Mouse (Mus musculus) neural tube, embryonic 13.5 days (tissue): ENCODE measurements around the gene Sp8. TPM values are rescaled to one million over a fixed set of nuclear protein-coding genes. Genes with fewer than 3 reads are reported as not detected.

Source experiments
- ATAC-seq: fragments of 200-750 bp; cut with Nextera tagmentation; 2 replicates; pipeline ENCODE4 v1.8.0; 2017; ENCODE audit warnings: low read depth, mild to moderate bottlenecking, moderate TSS enrichment, moderate library complexity
- H3K27ac ChIP-seq: fragments of 300-500 bp; sonication (generic); replicated peaks from 2 replicates; pipeline ENCODE4 v1.5.1; 2015; ENCODE audit warnings: moderate library complexity, mild to moderate bottlenecking, inconsistent platforms
- H3K27me3 ChIP-seq: fragments of 300-500 bp; sonication (generic); 2 replicates; pipeline ENCODE4 v1.6.1; 2015; ENCODE audit warnings: mild to moderate bottlenecking, inconsistent platforms
- H3K36me3 ChIP-seq: fragments of 300-500 bp; sonication (generic); 2 replicates; pipeline ENCODE4 v1.6.1; 2015; ENCODE audit warnings: mild to moderate bottlenecking, inconsistent platforms
- H3K4me1 ChIP-seq: fragments of 300-500 bp; sonication (generic); replicated peaks from 2 replicates; pipeline ENCODE4 v1.6.1; 2015; ENCODE audit warnings: inconsistent platforms
- H3K4me2 ChIP-seq: fragments of 300-500 bp; sonication (generic); 2 replicates; pipeline ENCODE4 v1.6.1; 2015; ENCODE audit warnings: inconsistent platforms, mild to moderate bottlenecking, moderate library complexity
- H3K4me3 ChIP-seq: fragments of 300-500 bp; sonication (generic); 2 replicates; pipeline ENCODE4 v1.5.1; 2015; ENCODE audit warnings: mild to moderate bottlenecking, inconsistent platforms
- H3K9ac ChIP-seq: fragments of 300-500 bp; sonication (generic); 2 replicates; pipeline ENCODE4 v1.6.1; 2015; ENCODE audit warnings: moderate library complexity, mild to moderate bottlenecking, inconsistent platforms
- H3K9me3 ChIP-seq: fragments of 300-500 bp; sonication (generic); 2 replicates; pipeline ENCODE4 v1.6.1; 2016; ENCODE audit warnings: inconsistent platforms
- WGBS: fragments of 180-500 bp; shearing (Covaris S2); methylation state at CpG from one replicate; pipeline ENCODE4 v1.1.7; 2015; 5-methylcytosine and 5-hydroxymethylcytosine counted together
- polyA plus RNA-seq: library from polyadenylated mRNA; unstranded; fragments of >200 nt; fragmentation: Nextera tagmentation; extraction: Ambion mirVana; gene quantifications from 2 replicates; pipeline ENCODE4 v1.2.1, GENCODE M21; 2015

Gene Sp8
- polyA plus RNA-seq, 1 experiment from 2014 or later, result 4.0 TPM

GRCm38 (mm10) chr12:118841971-118842550, 4.1 kb upstream of the Sp8 start:
- Histone ChIP-seq H3K9me3 (no peaks in the 10 kb centered on the region), H3K36me3 (no peaks in the 10 kb centered on the region), H3K4me3 (no peak overlapping the region), H3K4me1 (peaks cover 17% of the 10 kb centered on the region), H3K4me2 (no peak overlapping the region), H3K27ac (no peak overlapping the region), H3K27me3 (peaks cover 99% of the 10 kb centered on the region), H3K9ac (no peak overlapping the region)
- no peak for ATAC-seq
- 9% methylated on average over 6 of the region's 6 CpGs for whole genome bisulfite sequencing

- Histone ChIP-seq H3K9me3 (no peaks in the 10 kb centered on the region), H3K27me3 (peaks cover 99% of the 10 kb centered on the region), H3K9ac (peak overlapping the region; percentile 44; the same call in 1 of the 2 replicates), H3K4me1 (peaks cover 15% of the 10 kb centered on the region), H3K4me2 (peak overlapping the region; percentile 47), H3K27ac (0 out of 2 replicates have a peak overlapping the region, but pooled peaks have one; percentile 1), H3K36me3 (no peaks in the 10 kb centered on the region), H3K4me3 (peak overlapping the region; percentile 10)
- no peak for ATAC-seq
- under 1% methylated on average over 33 of the region's 33 CpGs for WGBS
Observed at GRCm38 (mm10) chr12:118842671-118843411, 3.3 kb upstream of the Sp8 start.

- Histone ChIP-seq H3K9ac (no peak overlapping the region), H3K36me3 (no peaks in the 10 kb centered on the region), H3K27ac (no peak overlapping the region), H3K9me3 (no peaks in the 10 kb centered on the region), H3K4me3 (no peak overlapping the region), H3K4me2 (no peak overlapping the region), H3K4me1 (peaks cover 27% of the 10 kb centered on the region), H3K27me3 (peaks cover 99% of the 10 kb centered on the region)
- no peak for ATAC-seq
Observed at GRCm38 (mm10) chr12:118844111-118844510, 2.0 kb upstream of the Sp8 start.

DNA sequence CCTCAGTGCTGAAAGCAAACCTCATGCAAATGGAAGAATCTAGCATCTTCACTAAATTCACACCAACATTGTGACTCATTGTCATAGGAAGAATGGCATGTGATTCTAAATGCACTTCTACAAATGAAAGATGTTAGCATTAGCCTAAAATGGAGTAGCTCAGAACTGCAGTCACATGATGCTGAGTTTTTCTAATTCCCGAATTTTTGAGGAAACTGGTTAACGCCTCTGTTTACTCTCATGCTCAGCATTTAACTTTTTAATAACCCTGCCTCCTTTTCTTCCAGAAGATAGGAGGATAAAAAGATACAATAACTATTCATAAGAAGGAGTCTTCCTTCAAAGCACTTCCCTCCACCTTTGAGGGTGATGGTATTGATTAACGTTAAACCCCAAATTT, 1.3 kb upstream of the Sp8 start:
- Histone ChIP-seq H3K9me3 (no peaks in the 10 kb centered on the region), H3K9ac (no peak overlapping the region), H3K27ac (no peak overlapping the region), H3K4me2 (no peak overlapping the region), H3K4me3 (no peak overlapping the region), H3K27me3 (peaks cover 99% of the 10 kb centered on the region), H3K4me1 (peaks cover 31% of the 10 kb centered on the region), H3K36me3 (no peaks in the 10 kb centered on the region)
- no peak for ATAC-seq
- 12% methylated on average over 3 of the region's 3 CpGs for WGBS

DNA sequence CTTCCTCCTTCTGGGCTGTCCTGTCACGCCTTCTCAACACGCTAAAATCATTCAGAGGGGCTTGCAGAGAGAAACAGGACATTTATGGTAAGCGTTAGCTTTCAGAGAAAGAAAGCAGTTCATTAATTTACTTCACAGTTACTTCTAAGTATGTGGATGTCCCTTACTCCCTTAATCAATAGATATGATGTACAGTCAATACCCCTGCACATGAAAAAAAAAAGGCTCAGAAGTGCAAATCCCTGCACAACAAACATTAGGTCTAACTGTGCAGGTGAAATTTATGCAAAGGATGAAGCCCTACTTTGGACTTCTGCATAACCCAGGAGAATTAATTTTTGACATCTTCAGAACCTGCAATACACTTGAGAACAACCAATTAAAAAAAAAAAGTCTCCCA, 778 bp upstream of the Sp8 start:
- no peak overlapping the region for H3K4me2 ChIP-seq

GRCm38 (mm10) chr12:118846649-118847321, 656 bp downstream of the Sp8 start:
- peaks cover 31% of the 10 kb centered on the region for H3K4me1 ChIP-seq
- peaks cover 92% of the 10 kb centered on the region for H3K27me3 ChIP-seq
- WGBS, result under 1% methylated on average over 59 of the region's 59 CpGs

More for the DNA sequence above, 778 bp upstream of the Sp8 start:
- Histone ChIP-seq H3K36me3 (no peaks in the 10 kb centered on the region), H3K27ac (no peak overlapping the region), H3K9me3 (no peaks in the 10 kb centered on the region), H3K9ac (no peak overlapping the region), H3K4me1 (peaks cover 31% of the 10 kb centered on the region), H3K27me3 (peaks cover 99% of the 10 kb centered on the region), H3K4me3 (no peak overlapping the region)
- WGBS, result 7% methylated on average over 3 of the region's 3 CpGs
- no peak for ATAC-seq

GRCm38 (mm10) chr12:118847381-118847780, 1.3 kb downstream of the Sp8 start:
- Histone ChIP-seq H3K4me2 (peak overlapping the region; percentile 55), H3K4me3 (peak overlapping the region; percentile 38), H3K36me3 (no peaks in the 10 kb centered on the region), H3K9ac (0 out of 2 replicates have a peak overlapping the region, but pooled peaks have one; percentile 49), H3K9me3 (no peaks in the 10 kb centered on the region), H3K4me1 (peaks cover 31% of the 10 kb centered on the region), H3K27me3 (peaks cover 92% of the 10 kb centered on the region), H3K27ac (no peak overlapping the region)
- no peak for ATAC-seq
- WGBS, result 0% methylated on average over 17 of the region's 17 CpGs

More at GRCm38 (mm10) chr12:118846649-118847321, 656 bp downstream of the Sp8 start:
- H3K27ac ChIP-seq, result no peak overlapping the region
- H3K9ac ChIP-seq, result peak overlapping the region; percentile 49
- ATAC-seq, result peak; percentile 34; the same call in 1 of the 2 replicates
- H3K4me3 ChIP-seq, result peak overlapping the region; percentile 38
- H3K36me3 ChIP-seq, result no peaks in the 10 kb centered on the region
- peak overlapping the region; percentile 55 for H3K4me2 ChIP-seq
- no peaks in the 10 kb centered on the region for H3K9me3 ChIP-seq

DNA sequence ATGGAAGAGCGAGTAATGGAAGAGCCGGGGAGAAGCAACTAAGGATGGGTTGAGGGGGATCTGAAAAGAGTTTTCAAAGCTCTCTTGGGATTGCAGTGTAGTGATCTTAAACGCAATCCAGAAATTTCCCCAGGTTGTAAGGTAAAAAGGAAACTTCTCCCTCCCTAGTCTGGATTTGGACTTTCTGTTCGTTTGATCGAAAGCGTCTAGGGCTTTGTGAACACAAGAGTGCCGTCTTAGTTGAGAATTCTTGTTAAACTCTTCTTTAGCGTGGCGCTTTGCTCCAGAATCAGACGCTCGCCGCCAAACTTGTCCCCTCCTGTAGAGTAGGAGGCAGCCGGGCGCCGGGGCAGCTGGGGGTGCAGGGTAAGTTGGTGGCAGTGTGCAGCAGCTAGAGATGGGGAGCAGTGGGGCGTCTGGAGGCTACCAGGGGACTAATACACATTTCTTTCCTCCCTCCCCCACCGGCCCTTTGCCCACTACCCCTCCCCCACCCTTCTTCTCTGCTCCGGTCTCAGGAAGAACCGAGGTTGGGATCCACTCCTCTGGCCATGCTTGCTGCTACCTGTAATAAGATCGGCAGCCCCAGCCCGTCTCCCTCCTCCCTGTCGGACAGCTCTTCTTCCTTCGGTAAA, 1.8 kb downstream of the Sp8 start:
- no peak for ATAC-seq
- Histone ChIP-seq H3K4me1 (peaks cover 30% of the 10 kb centered on the region), H3K4me3 (peak overlapping the region; percentile 38), H3K36me3 (no peaks in the 10 kb centered on the region), H3K27me3 (peaks cover 91% of the 10 kb centered on the region), H3K9ac (peak overlapping the region; percentile 60), H3K27ac (peak overlapping the region; percentile 47; the same call in 1 of the 2 replicates), H3K9me3 (no peaks in the 10 kb centered on the region), H3K4me2 (peak overlapping the region; percentile 55)
- WGBS, result 1% methylated on average over 20 of the region's 23 CpGs

DNA sequence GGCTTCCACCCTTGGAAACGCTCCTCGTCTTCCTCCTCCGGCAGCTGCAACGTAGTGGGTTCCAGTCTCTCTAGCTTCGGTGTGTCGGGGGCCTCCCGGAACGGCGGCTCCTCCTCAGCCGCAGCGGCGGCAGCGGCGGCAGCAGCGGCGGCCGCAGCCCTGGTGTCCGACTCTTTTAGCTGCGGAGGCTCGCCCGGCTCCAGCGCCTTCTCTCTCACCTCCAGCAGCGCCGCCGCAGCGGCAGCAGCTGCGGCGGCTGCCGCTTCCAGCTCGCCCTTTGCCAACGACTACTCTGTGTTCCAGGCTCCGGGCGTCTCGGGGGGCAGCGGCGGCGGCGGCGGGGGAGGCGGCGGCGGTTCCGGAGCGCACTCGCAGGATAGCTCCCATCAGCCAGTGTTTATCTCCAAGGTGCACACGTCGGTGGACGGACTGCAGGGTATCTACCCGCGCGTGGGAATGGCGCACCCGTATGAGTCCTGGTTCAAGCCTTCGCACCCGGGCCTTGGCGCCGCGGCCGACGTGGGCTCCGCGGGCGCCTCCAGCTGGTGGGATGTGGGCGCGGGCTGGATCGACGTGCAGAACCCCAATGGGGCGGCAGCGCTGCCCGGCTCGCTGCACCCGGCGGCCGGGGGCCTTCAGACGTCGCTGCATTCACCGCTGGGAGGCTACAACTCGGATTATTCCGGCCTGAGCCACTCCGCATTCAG, 2.5 kb downstream of the Sp8 start:
- peak; percentile 52; the same call in 1 of the 2 replicates for ATAC-seq
- H3K27ac ChIP-seq, result peak overlapping the region; percentile 47
- whole genome bisulfite sequencing, result under 1% methylated on average over 80 of the region's 80 CpGs
- peak overlapping the region; percentile 38 for H3K4me3 ChIP-seq
- H3K4me1 ChIP-seq, result peaks cover 28% of the 10 kb centered on the region
- H3K9me3 ChIP-seq, result no peaks in the 10 kb centered on the region
- H3K9ac ChIP-seq, result peak overlapping the region; percentile 60
- peak overlapping the region; percentile 55 for H3K4me2 ChIP-seq
- no peaks in the 10 kb centered on the region for H3K36me3 ChIP-seq
- peaks cover 91% of the 10 kb centered on the region for H3K27me3 ChIP-seq

- peaks cover 30% of the 10 kb centered on the region for H3K4me1 ChIP-seq
- no peaks in the 10 kb centered on the region for H3K36me3 ChIP-seq
- WGBS, result under 1% methylated on average over 78 of the region's 78 CpGs
- peak overlapping the region; percentile 60 for H3K9ac ChIP-seq
- peak overlapping the region; percentile 47 for H3K27ac ChIP-seq
- H3K4me2 ChIP-seq, result peak overlapping the region; percentile 55
- H3K9me3 ChIP-seq, result no peaks in the 10 kb centered on the region
- H3K4me3 ChIP-seq, result peak overlapping the region; percentile 38
- peak; percentile 48 for ATAC-seq
- peaks cover 91% of the 10 kb centered on the region for H3K27me3 ChIP-seq
Observed at GRCm38 (mm10) chr12:118849203-118849861, 3.2 kb downstream of the Sp8 start.

DNA sequence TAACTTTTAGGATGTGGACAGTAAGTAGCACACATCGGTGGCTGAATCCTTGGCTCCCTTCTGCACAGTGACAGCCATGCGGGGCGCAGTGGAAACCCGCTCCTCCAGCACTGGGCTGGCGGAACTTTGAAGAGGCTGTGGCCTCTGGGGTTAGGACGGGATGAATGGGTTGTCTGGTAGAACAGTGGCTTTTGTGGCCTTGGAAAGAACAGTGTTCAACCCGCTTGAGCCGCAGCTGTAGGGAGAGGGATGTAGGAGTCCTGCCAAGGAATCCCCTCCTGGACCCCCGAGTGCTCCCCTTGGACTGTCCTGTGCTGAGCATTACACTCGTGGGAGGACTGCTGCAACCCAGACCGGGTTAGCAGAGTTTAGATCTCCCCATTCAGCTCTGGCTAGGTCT, 3.9 kb downstream of the Sp8 start:
- Histone ChIP-seq H3K9me3 (no peaks in the 10 kb centered on the region), H3K4me3 (peak overlapping the region; percentile 38), H3K4me1 (peaks cover 36% of the 10 kb centered on the region), H3K27me3 (peaks cover 91% of the 10 kb centered on the region), H3K4me2 (peak overlapping the region; percentile 55), H3K36me3 (no peaks in the 10 kb centered on the region), H3K27ac (no peak overlapping the region), H3K9ac (peak overlapping the region; percentile 60)
- under 1% methylated on average over 11 of the region's 11 CpGs for WGBS
- ATAC-seq, result peak; percentile 16; the same call in 1 of the 2 replicates
